Mouse (Mus musculus): ENCODE results near the gene Rap1a. TPM values are rescaled to one million over a fixed set of nuclear protein-coding genes. Genes with fewer than 3 reads are reported as not detected.

Rap1a gene
- polyA plus RNA-seq, 1 experiment from 2014 or later = 122 TPM

DNA sequence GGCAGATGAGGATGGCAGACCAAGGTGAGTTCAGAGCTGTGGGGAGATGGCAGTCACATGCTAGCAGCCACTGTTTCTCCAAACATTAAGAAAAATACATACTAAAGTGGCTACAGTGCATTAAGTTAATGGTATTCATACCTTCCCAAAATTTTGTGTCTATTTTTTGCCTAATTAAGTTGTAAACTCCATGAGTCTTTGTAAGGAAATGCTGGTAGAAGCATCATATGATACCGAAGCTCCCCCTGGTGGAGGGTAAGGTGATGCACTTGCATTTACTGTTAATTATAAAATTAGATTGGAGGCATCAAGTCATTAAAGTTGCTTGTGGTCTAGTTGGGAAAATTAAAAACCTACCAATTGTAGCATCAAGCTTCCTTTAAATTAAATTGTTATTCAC lies 75.1 kb downstream of the Rap1a start:
- Histone ChIP-seq H3K9ac (no peak overlapping the region), H3K4me3 (no peak overlapping the region), H3K9me3 (no peaks in the 10 kb centered on the region), H3K36me3 (peaks cover 11% of the 10 kb centered on the region; the same call in 1 of the 2 replicates), H3K4me2 (no peak overlapping the region), H3K27ac (no peak overlapping the region), H3K27me3 (no peaks in the 10 kb centered on the region), H3K4me1 (no peaks in the 10 kb centered on the region)
- 0% methylated on average over 1 of the region's 1 CpGs for WGBS
- ATAC-seq (ENCODE audit: borderline replicate concordance, extremely low read depth, low FRiP score, low TSS enrichment) = no peak

DNA sequence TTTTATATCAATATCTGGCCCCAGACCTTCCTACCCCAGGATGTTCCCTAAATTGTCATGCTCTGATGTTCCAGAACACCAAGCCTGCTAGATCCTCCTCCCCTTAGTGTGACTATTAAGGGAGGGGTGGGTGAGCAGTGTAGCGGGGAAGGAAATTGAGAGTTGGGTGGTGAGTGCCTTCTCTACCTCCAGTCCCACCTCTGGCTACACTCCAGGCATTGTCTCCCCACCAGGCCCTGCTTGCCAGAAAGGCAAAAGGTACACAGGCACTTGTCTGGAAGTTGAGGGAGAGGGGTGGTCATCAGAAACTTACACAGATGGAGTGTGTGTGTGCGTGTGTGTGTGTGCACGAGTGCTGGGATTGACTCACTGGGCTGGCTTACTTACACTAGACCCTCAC lies 78.6 kb downstream of the Rap1a start:
- Histone ChIP-seq H3K36me3 (0 out of 2 replicates have a peak, but pooled peaks cover 1% of the 10 kb centered on the region), H3K27ac (no peak overlapping the region), H3K9ac (no peak overlapping the region), H3K4me2 (no peak overlapping the region), H3K27me3 (no peaks in the 10 kb centered on the region), H3K4me1 (no peaks in the 10 kb centered on the region), H3K9me3 (no peaks in the 10 kb centered on the region), H3K4me3 (no peak overlapping the region)
- no peak for ATAC-seq (ENCODE audit: borderline replicate concordance, extremely low read depth, low FRiP score, low TSS enrichment)
- WGBS = 81% methylated on average over 3 of the region's 3 CpGs

DNA sequence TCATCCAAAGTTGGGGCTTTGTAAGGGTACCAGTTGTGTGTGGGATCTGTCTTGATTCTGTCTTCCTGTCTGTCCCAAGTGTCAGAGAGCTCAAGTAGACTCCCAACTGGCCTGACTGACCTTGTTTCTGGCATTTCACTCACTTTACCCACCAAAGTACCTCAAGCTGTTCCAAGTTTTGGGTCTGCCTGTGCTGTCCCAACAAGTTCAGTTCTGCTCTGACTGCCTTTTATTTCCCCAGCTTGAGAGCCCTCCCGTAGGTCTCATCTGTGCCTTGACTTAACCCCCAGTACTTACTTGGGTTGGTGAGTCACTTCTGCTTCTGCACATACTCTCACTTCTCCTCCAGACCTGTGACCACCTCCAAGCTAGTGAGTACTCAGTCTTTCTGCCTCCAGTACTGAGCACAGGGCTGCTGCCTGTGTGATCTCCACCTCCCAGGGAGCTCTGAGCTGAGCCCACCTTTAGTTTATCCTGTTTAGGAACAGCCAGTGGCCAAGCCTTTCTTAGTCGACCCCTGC lies 79.4 kb downstream of the Rap1a start:
- ATAC-seq (ENCODE audit: borderline replicate concordance, extremely low read depth, low FRiP score, low TSS enrichment) = no peak
- Histone ChIP-seq H3K4me1 (no peaks in the 10 kb centered on the region), H3K27ac (no peak overlapping the region), H3K36me3 (0 out of 2 replicates have a peak, but pooled peaks cover 4% of the 10 kb centered on the region), H3K4me3 (no peak overlapping the region), H3K4me2 (no peak overlapping the region), H3K9ac (no peak overlapping the region), H3K9me3 (no peaks in the 10 kb centered on the region), H3K27me3 (no peaks in the 10 kb centered on the region)
- 60% methylated on average over 2 of the region's 2 CpGs for WGBS

DNA sequence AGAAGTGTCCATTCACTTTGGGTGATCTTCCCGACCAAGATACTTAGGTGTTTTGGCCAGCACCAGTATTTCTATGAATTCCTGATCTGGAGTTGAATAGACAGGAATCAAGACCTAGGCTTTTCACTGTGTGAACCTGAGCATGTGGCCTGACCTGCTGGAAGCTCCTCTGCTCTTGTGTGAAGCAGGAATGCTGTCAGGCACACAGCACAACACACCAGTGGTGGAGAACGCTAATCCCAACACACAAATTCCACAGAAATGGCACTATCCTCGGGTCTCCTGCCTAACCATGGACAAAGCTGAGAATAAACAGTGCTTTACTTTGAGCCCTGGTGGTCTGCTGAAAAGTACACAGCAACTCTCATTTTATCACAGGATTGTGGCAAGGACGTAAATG lies 80.6 kb downstream of the Rap1a start:
- 0 out of 2 replicates have a peak, but pooled peaks cover 4% of the 10 kb centered on the region for H3K36me3 ChIP-seq
- 0 out of 2 replicates have a peak, but pooled peaks cover 9% of the 10 kb centered on the region for H3K4me1 ChIP-seq
- H3K4me2 ChIP-seq = no peak overlapping the region
- ATAC-seq (ENCODE audit: borderline replicate concordance, extremely low read depth, low FRiP score, low TSS enrichment) = no peak
- no peak overlapping the region for H3K27ac ChIP-seq
- H3K9ac ChIP-seq = no peak overlapping the region
- H3K4me3 ChIP-seq = no peak overlapping the region
- WGBS = 60% methylated on average over 4 of the region's 4 CpGs
- no peaks in the 10 kb centered on the region for H3K9me3 ChIP-seq
- no peaks in the 10 kb centered on the region for H3K27me3 ChIP-seq

DNA sequence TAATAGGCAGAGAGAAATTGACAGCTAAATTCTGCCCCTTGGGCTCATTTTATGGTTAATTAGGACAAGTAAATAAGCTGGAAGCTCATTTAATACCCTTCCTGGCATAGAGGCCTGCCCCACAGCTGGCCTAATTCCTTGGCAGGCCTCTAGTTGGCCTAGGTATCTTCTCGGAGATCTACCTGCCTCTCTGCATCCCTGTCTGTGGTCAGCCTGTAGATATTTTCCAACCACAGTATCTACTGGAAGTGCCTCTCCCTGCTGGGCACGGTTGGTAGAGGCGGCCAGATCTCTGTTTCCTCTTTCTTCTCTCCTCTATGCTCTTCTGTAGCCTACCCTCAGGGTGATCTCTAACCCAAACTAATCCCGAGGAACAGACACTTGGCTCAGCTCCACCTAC lies 81.2 kb downstream of the Rap1a start:
- no peaks in the 10 kb centered on the region for H3K27me3 ChIP-seq
- H3K9me3 ChIP-seq = no peaks in the 10 kb centered on the region
- no peak overlapping the region for H3K9ac ChIP-seq
- WGBS = 73% methylated on average over 4 of the region's 4 CpGs
- H3K36me3 ChIP-seq = 0 out of 2 replicates have a peak, but pooled peaks cover 4% of the 10 kb centered on the region
- ATAC-seq (ENCODE audit: borderline replicate concordance, extremely low read depth, low FRiP score, low TSS enrichment) = no peak
- 0 out of 2 replicates have a peak, but pooled peaks cover 9% of the 10 kb centered on the region for H3K4me1 ChIP-seq
- H3K4me3 ChIP-seq = no peak overlapping the region
- no peak overlapping the region for H3K4me2 ChIP-seq
- H3K27ac ChIP-seq = no peak overlapping the region

DNA sequence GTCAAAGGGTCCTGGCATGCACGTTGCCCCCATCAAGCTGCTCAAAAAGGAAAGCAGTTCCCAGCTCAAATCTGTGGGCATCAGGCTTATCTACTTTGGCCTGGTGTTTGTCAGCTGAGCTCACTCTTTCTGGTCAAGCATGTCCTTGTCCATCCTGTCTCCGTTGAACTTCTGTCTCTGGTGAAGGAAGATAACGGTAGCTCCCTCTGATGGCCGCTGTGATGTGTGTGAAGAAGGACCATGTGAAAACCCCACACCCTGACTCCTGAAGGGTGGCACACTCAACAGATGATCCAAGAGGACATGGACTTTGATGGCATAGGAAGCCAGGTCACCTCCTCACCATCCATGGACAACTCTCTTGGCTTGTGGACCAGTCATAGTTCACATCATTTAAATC lies 82.4 kb downstream of the Rap1a start:
- no peak for ATAC-seq (ENCODE audit: borderline replicate concordance, extremely low read depth, low FRiP score, low TSS enrichment)
- Histone ChIP-seq H3K27ac (no peak overlapping the region), H3K36me3 (0 out of 2 replicates have a peak, but pooled peaks cover 4% of the 10 kb centered on the region), H3K4me1 (peaks cover 16% of the 10 kb centered on the region; the same call in 1 of the 2 replicates), H3K4me3 (no peak overlapping the region), H3K4me2 (no peak overlapping the region), H3K9me3 (no peaks in the 10 kb centered on the region), H3K27me3 (no peaks in the 10 kb centered on the region), H3K9ac (no peak overlapping the region)
- WGBS = 37% methylated on average over 4 of the region's 4 CpGs

DNA sequence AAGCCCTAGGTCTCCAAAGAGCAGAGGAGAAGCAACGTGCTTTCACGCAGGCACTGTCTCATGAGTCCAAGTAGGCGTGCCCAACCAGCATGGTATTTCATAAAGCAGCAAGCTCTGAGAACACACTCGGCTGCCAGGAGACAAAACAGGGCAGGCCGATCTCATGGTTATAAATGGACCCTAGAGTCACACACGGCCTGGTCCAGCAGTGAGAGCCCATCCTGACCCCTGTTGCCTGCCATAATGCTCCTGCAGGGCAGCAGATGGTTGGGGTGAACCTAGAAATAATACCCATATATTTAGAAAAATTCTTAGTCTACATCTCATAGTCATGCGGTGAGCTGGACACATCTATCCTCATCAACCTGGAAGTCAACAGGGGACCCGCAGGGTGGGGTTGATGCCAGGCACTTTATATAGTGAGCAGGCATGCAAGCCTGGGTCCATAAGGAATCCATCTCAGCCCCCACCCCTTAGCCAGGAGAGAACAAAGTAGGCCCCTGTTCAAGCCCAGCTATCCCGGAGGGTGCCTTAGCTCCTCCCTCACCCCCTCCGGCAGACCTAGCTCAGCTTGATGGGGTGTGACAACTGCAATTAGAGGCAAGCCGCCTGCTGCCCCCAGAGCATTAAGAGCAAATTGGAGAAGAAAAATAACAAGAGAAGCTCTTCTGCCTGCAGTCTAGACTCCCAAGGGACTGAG lies 83.1 kb downstream of the Rap1a start:
- no peak overlapping the region for H3K27ac ChIP-seq
- 68% methylated on average over 11 of the region's 11 CpGs for WGBS
- no peaks in the 10 kb centered on the region for H3K9me3 ChIP-seq
- H3K4me2 ChIP-seq = no peak overlapping the region
- no peak overlapping the region for H3K4me3 ChIP-seq
- no peak for ATAC-seq (ENCODE audit: borderline replicate concordance, extremely low read depth, low FRiP score, low TSS enrichment)
- peaks cover 16% of the 10 kb centered on the region; the same call in 1 of the 2 replicates for H3K4me1 ChIP-seq
- H3K27me3 ChIP-seq = no peaks in the 10 kb centered on the region
- 0 out of 2 replicates have a peak, but pooled peaks cover 4% of the 10 kb centered on the region for H3K36me3 ChIP-seq
- no peak overlapping the region for H3K9ac ChIP-seq

DNA sequence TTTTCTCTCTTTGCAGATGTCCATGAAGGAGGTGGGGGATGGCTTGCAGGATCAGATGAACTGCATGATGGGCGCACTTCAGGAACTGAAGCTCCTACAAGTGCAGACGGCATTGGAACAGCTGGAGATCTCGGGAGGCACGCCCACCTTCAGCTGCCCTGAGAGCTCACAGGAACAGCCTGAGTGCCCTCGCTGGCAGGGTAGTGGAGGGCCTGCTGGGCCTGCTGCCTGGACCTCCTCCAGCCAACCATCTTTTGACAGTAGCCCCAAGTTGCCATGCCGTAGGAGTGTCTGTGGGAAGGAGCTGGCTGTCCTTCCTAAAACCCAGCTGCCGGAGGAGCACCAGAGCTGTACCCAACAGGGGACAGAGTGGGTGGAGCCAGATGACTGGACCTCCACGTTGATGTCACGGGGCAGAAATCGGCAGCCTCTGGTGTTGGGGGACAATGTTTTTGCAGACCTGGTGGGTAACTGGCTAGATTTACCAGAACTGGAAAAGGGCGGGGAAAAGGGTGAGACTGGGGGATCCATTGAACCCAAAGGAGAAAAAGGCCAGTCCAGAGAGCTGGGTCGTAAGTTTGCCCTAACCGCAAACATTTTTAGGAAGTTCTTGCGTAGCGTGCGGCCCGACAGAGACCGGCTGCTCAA lies 84.7 kb downstream of the Rap1a start:
- no peaks in the 10 kb centered on the region for H3K27me3 ChIP-seq
- 0 out of 2 replicates have a peak, but pooled peaks cover 4% of the 10 kb centered on the region for H3K36me3 ChIP-seq
- H3K4me3 ChIP-seq = no peak overlapping the region
- no peak for ATAC-seq (ENCODE audit: borderline replicate concordance, extremely low read depth, low FRiP score, low TSS enrichment)
- H3K4me2 ChIP-seq = no peak overlapping the region
- no peaks in the 10 kb centered on the region for H3K9me3 ChIP-seq
- no peak overlapping the region for H3K9ac ChIP-seq
- no peak overlapping the region for H3K27ac ChIP-seq
- H3K4me1 ChIP-seq = peaks cover 16% of the 10 kb centered on the region; the same call in 1 of the 2 replicates
- WGBS = 63% methylated on average over 18 of the region's 18 CpGs

DNA sequence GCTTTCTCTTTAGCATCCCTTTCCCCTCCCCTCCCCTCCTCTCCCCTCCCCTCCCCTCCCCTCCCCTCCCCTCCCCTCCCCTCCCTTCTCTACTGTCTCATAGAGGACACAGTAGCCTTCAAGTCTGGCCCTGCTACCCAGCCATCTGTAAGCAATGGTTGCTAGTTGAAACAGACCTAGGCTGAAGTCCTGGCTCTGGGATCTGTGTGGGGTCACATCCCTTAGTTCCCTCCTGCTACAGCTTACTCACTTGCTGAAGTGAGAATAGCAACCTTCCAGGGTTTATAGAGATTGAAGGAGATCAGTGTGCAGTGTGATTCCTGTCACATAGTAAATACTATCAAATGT lies 86.3 kb downstream of the Rap1a start:
- H3K4me3 ChIP-seq = no peak overlapping the region
- no peak overlapping the region for H3K4me2 ChIP-seq
- no peaks in the 10 kb centered on the region for H3K27me3 ChIP-seq
- H3K9me3 ChIP-seq = no peaks in the 10 kb centered on the region
- peaks cover 27% of the 10 kb centered on the region for H3K4me1 ChIP-seq
- no peak overlapping the region for H3K9ac ChIP-seq
- H3K36me3 ChIP-seq = 0 out of 2 replicates have a peak, but pooled peaks cover 4% of the 10 kb centered on the region
- no peak overlapping the region for H3K27ac ChIP-seq
- ATAC-seq (ENCODE audit: borderline replicate concordance, extremely low read depth, low FRiP score, low TSS enrichment) = no peak

DNA sequence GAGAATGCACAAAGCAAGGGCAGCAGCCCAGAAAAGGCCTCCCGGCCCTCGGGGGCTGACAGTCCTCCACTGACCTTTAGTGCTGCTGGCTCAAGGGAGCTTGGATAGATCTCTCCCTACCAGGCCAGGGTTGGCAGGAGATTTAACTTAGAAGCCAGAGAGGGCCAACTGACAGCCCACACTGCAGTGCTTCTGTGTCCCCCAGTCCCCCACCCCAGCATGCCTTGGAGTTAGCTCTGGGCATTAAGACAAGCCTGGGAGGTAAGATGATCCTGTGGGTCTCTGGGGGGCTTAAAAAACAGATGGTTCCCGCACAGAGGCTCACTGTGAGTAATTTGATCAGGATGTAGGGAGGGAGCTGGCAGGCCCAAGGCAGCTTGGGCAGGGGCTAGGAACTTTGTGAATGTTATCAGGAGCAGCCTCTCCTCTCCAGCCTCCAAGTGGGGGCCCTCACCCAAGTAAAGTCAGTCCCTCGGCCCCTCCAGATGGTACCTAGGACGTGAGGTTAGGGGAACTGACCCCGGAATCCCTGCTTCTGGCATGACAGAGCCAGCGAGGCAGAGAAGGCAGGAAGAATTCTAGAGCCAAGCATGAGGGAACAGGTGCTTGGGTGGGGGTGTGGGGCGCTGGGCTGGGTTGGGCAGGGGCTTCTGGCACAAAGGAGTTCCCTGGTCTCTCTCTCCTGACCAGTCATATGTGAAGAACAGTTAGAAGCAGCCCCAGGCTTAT lies 86.9 kb downstream of the Rap1a start:
- no peaks in the 10 kb centered on the region for H3K27me3 ChIP-seq
- 15% methylated on average over 8 of the region's 8 CpGs for WGBS
- no peak for ATAC-seq (ENCODE audit: borderline replicate concordance, extremely low read depth, low FRiP score, low TSS enrichment)
- 0 out of 2 replicates have a peak, but pooled peaks cover 4% of the 10 kb centered on the region for H3K36me3 ChIP-seq
- no peak overlapping the region for H3K9ac ChIP-seq
- H3K27ac ChIP-seq = no peak overlapping the region
- H3K4me2 ChIP-seq = no peak overlapping the region
- H3K4me1 ChIP-seq = peaks cover 30% of the 10 kb centered on the region
- H3K4me3 ChIP-seq = no peak overlapping the region
- no peaks in the 10 kb centered on the region for H3K9me3 ChIP-seq

DNA sequence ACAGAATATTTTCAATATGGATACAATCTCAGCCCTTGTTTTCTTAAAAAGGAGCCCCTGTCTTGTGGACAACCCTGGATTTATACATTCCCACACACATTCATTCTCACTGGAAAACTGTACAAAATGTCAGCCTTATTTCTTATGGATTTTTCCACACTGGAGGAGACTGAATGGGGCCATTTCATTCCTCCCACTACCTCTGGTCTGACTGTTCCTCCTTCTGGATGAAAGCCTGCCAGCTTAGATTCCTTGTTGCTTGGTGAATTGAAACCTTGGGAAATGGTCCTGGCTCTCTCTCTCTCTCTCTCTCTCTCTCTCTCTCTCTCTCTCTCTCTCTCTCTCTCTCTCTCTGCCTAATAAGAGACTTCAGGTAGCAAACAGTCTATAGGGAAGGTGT lies 88.3 kb downstream of the Rap1a start:
- Histone ChIP-seq H3K9me3 (no peaks in the 10 kb centered on the region), H3K36me3 (0 out of 2 replicates have a peak, but pooled peaks cover 4% of the 10 kb centered on the region), H3K4me2 (no peak overlapping the region), H3K4me1 (peaks cover 38% of the 10 kb centered on the region), H3K27me3 (no peaks in the 10 kb centered on the region), H3K9ac (no peak overlapping the region), H3K27ac (no peak overlapping the region), H3K4me3 (no peak overlapping the region)
- no peak for ATAC-seq (ENCODE audit: borderline replicate concordance, extremely low read depth, low FRiP score, low TSS enrichment)

DNA sequence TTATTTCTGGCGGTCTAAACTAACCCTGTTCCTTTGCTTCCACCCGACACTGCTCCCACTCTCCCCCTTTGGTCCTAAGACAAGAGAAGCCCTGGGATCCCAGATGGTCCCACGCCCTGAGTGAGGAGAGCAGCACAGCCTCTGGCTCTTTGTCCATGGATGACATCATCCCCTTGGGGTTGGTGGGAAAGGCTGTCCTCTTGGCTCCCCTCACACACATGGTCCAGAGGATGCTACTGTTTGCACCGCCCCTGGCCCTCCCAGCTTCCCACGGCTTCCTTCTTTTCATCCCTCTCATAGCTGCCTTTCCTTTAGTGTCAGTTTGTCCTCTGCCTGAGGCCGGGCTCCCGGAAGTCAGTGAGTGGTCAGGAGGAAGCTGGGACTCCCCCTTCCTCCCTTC lies 89.4 kb downstream of the Rap1a start:
- no peaks in the 10 kb centered on the region for H3K9me3 ChIP-seq
- no peak overlapping the region for H3K4me2 ChIP-seq
- H3K27ac ChIP-seq = no peak overlapping the region
- ATAC-seq (ENCODE audit: borderline replicate concordance, extremely low read depth, low FRiP score, low TSS enrichment) = no peak
- H3K9ac ChIP-seq = no peak overlapping the region
- H3K36me3 ChIP-seq = no peaks in the 10 kb centered on the region
- peaks cover 49% of the 10 kb centered on the region for H3K4me1 ChIP-seq
- no peak overlapping the region for H3K4me3 ChIP-seq
- H3K27me3 ChIP-seq = no peaks in the 10 kb centered on the region
- 65% methylated on average over 7 of the region's 7 CpGs for WGBS

Data from lung, embryonic 15.5 days (tissue).